Mouse (Mus musculus): ENCODE measurements around the gene Ccdc88a.

DNA sequence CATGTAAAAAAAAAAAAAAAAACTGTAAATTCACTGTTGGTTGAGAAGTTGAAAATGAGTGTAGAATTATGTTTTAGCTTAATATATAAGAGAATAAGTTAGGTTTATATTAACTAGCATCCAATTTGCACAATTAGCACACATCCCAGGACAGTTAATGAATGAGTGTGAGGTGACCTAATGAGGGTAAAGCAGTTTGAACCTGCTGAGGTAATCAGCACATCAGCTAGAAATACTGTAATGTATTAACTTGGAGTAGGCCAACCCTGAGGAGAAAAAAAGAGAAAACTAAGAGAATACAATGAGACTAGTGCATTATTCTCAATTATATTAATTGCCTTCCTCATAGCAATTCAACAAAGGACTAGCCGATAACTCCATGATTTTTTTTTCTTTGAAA lies 136.0 kb downstream of the Ccdc88a start:
- TF ChIP-seq CTCF (conservative IDR thresholded peaks at IDR 0.05; ENCODE audit: low read length) (no peak), POU5F1 (IDR thresholded peaks at IDR 0.05; ENCODE audit: borderline replicate concordance, low read length) (no peak)
